Mouse (Mus musculus): ENCODE results near the gene Gm960.
A peak's percentile ranks its signal among the peaks of the same experiment; 100 is the strongest.

The Gm960 gene

DNA sequence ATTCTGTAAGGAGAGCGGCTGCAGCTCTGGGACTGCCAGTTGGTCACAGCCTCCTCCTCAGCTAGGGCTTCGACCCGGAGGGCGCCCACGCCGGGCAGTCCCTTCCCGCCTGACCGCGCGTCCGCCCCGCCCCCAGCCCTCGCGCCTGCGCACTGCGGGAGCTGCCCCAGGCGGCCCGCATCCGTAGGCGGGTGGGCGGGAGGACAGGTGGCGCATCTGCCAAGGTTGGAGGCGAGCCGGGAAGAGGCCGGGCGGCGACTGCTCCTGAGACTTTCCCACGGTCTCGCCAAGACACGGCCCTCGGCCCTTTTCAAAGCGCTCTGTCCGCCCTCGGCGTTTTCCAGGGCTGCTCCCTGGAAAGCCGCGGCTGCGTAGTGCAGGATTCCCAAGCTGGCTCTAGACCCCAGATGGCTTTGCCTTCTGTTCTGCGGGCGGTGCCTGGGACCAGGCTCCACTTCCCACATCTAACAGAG is at the start of gene Gm960:
Gene Gm960 (minus strand): TSS at position 464 of the 473 bp plus-strand sequence.
- peak; percentile 55 to 60 for DNase-seq

DNA sequence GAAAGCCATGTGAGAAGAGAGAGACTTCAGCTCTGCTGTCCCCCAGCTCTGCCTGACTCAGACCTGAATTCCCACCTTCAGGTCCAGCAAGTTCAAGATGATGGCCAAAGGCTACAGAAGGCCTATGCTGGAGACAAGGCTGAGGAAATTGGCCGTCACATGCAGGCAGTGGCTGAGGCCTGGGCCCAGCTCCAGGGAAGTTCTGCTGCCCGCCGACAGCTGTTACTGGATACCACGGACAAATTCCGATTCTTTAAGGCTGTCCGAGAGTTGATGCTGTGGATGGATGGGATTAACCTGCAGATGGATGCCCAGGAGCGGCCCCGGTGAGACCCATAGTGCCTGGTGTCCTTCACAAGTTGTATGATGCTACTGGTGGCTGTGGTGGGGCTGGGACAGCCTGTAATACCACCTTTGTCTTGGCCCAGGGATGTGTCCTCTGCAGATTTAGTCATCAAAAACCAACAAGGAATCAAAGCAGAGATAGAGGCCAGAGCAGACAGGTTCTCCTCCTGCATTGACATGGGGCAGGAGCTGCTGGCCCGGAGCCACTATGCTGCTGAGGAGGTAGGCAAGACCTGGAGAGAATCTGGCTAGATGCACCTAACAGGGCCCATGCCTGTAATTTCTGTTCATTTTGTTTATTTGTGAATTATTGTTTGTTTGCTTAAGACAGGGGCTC is 49.3 kb upstream of the Gm960 start:
- no peak for DNase-seq

DNA sequence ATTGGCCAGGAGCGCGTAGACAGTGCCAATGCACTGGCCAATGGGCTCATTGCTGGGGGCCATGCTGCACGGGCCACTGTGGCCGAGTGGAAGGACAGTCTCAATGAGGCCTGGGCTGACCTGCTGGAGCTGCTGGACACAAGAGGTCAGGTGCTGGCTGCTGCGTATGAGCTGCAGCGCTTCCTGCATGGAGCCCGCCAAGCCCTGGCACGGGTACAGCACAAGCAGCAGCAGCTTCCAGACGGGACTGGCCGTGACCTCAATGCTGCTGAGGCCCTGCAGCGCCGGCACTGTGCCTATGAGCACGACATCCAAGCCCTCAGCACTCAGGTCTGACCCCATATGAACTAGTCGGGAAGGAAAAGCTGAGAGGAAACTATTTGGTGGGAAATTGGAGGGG is 48.1 kb upstream of the Gm960 start:
- DNase-seq, result no peak

DNA sequence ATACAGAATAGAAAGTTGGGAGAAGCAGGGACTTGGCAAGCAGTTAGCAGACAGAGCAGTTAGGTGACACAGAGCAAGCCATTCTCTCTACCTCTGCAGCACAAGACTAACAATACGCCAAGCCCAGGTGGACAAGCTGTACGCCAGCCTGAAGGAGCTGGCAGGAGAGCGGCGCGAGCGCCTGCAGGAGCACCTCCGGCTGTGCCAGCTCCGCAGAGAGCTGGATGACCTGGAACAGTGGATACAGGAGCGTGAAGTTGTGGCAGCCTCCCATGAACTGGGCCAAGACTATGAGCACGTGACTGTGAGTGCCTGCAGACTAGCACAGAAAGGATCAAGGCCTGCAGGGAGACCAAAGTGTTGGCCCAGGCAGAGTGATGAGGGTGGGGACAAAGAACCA is 47.2 kb upstream of the Gm960 start:
- DNase-seq, result no peak

DNA sequence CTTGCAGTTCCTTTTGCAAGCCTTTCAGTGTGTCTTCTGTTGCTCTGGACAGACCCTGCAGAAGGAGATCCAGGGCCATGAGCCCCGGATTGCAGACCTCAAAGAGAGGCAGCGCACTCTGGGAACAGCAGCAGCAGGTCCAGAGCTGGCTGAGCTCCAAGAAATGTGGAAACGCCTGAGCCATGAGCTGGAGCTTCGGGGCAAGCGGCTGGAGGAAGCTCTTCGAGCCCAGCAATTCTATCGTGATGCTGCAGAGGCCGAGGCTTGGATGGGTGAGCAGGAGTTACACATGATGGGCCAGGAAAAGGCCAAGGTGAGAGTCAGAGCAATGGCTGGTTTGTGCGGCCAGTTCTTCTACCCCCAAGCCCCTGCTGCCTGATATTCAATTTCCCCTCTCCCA is 46.6 kb upstream of the Gm960 start:
- no peak for DNase-seq

DNA sequence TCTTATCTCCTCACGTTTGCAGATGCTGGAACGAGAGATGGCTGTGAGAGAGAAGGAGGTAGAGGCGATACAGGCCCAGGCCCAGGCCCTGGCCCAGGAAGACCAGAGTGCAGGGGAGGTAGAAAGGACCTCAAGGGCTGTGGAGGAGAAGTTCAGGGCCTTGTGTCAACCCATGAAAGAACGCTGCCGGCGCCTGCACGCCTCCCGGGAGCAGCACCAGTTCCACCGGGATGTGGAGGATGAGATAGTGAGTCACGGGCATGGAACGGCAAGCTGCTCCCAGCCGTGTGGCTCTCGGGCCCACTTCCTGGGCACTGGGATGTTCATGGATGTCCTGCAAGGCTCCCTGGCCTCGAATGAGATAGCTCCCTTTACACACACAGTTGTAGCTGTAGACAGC is 45.6 kb upstream of the Gm960 start:
- no peak for DNase-seq

DNA sequence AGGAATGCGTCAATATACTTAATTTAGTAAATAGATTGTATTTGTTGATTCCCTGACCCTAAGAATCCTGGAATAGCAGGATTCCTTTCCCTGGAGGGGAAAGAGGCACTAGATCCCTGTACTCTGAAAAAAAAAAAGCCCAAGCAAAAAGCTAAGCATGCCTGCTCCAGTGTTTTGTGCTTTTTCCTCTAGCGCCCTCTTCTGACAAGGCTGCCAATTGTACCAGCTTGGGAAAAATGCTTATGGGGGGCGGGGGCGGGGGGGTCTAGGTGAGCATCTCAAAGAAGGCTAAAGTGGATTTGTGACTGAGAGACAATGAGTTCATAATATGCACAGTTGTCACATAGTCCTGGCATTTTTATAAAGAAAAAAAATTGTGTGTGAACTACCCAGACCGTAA is 45.1 kb upstream of the Gm960 start:
- no peak for DNase-seq

DNA sequence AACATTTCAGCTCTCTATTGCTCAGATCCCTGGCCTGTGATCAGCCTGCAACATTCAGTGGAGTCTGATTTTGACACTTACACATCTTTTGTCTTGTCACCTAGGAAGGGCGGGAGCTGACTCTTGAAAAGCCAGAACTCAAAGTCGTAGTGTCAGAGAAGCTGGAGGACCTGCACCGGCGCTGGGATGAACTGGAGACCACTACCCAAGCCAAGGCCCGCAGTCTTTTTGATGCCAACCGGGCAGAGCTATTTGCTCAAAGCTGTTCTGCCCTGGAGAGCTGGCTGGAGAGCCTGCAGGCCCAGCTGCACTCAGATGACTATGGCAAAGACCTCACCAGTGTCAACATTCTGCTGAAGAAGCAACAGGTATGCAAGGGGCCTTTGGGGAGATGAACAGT is 43.8 kb upstream of the Gm960 start:
- no peak for DNase-seq

DNA sequence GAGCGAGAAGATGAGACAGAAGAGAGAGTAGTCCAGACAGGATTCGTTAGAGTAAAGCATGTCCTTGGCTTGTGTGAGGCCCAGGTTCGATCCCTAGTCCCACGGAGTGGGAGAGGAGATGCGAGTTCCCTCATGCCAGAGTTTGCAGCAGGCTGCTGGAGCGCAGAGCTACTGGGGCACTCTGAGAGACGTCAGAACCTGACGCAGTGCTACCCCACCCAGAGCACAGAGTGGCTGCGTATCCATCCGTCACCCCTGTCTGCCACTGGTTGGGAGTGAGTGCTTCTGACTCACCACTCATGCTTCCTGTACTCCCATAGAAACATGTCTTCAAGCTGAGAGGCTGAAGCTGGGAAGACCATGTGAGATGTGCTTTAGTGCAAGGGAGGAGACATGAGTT is 43.0 kb upstream of the Gm960 start:
- DNase-seq, result no peak

DNA sequence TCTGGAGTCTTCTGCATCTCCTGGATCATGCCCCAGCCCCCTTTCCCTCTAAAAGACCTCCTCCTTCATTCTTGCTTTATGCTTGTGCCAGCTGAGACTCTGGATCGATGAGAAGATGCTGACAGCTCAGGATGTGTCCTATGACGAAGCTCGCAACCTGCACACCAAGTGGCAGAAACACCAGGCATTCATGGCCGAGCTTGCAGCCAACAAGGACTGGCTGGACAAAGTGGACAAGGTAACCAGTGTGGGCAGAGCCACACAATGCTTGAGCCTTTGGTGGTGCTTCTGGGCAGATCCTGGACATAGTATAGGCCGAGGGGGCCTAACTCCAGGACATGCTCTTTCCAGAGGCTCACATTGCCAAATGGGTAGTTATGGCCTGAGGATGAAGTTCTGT is 41.3 kb upstream of the Gm960 start:
- DNase-seq, result no peak

DNA sequence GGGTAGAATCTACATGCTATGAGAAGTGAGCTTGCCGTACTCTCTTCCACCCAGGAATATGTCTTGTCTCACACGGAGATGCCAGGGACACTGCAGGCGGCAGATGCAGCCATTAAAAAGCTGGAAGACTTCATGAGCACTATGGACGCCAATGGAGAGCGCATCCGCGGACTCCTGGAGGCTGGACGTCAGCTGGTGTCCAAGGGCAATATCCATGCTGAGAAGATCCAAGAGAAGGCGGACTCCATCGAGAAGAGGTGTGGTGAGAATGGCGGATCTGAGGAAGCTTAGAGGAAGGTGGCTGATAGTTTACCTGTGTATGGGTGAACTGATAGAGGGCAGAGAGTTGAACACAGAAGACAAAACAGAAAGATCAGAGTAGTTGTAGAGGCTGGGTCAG is 40.6 kb upstream of the Gm960 start:
- no peak for DNase-seq

DNA sequence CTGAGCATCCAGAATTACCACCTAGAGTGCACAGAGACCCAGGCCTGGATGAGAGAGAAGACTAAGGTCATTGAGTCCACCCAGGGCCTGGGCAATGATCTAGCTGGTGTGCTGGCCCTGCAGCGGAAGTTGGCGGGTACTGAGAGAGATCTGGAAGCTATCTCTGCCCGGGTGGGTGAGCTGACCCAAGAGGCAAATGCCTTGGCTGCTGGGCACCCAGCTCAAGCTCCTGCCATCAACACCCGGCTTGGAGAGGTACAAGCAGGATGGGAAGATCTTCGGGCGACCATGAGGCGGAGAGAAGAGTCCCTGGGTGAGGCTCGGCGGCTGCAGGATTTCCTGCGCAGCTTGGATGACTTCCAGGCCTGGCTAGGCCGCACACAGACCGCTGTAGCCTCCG is 39.4 kb upstream of the Gm960 start:
- no peak for DNase-seq

DNA sequence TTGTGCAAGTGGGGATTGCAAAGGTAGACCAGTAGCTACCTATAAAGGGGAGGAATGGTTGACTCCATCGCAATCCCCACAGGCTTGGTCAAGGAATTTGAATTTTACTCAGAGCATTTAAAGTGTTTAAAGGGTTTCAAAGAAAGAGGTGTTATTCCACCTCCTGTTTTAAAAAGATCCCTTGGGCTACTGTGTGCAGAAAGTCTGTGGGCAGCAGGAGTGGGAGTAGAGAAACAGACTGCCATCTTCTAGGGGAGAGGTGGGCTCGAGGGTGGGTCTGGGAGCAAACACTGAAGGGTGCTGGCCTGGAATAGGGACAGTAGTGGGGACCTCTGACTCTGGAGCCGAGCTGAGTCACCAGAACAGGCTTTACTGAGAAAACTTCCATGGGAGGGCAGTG is 34.6 kb upstream of the Gm960 start:
- DNase-seq, result no peak

DNA sequence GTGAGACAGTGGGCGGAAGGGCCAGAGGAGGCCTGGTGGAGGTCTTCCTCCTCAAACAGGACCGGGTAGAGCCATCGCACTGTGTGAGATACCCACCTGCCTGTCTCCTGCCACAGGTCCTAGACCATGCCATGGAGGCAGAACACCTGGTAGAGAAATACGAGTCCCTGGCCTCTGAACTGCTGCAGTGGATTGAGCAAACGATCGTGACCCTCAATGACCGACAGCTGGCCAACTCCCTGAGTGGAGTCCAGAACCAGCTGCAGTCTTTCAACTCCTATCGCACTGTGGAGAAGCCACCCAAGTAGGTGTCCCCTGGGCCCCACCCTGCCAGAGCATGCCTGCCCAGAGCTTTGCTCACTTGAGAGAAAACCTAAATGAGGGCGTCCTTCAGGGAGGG is 30.7 kb upstream of the Gm960 start:
- DNase-seq, result no peak

DNA sequence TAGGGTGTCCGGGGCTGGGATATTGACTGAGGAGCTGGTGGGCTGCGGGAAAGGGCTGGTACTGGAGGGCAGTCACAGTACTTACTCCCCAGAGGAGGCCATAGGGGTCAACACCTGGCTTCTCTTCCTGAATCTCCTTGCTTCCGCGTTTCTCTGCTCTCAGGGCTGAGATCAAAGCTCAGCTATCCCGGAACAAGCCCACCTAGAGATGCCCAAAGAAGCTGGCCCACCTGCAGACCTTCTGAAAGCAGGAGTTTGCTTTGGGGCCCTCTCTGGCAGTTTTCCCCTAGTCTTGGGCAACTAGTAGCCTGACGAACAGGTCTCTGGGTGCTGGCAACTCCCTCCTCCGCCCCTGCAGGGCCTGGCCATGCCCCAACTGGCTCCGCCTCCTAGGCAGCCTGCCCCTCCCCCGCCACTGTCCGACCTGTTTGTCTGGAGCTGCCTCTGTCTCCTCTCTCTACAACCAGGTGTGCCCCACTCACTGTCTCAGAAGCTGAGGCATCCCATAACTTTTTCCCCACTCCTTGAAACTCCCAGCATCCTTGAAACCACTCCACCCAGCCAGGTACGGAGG is 22.3 kb upstream of the Gm960 start:
- DNase-seq, result peak; percentile 88 to 92

DNA sequence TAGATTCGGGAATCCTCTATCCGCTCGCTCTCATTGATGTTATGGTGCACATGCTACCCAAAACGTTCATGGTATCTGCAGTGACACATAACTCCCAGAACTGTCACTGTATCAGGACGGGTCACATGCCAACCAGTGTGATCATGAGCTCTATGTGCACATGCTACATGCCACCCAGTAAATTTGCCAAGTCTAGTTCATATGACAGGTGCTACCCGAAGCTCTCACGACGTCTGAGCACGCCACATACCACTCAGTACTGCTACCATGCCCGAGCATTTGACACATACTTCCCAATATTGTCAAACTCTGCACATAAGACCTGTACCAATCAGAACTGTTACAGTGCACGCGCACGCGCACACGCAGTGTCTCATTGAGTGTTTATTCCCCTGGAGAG is 21.6 kb upstream of the Gm960 start:
- peak in 1 of 2 experiments; percentile 33 for DNase-seq

DNA sequence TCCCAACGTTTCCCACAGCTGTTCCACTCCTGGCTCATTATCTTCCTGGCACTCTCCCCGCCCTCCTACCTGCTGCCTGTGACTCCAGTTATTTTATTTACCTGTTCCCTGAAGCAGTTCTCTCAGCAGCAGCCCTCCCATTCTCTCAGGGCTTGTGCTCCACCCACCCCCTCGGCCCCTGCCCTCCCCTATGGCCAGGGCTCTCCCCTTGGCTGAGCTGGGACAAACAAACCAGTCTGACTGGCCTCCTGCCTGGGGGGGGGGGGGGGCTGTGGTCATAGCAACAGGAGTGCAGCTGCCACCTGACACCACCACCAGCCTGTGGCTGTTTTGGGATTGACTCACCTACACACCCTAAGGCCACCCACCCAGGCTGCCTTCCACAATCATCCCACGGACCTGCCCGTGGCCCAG is 20.9 kb upstream of the Gm960 start:
- peak; percentile 81 to 90 for DNase-seq

DNA sequence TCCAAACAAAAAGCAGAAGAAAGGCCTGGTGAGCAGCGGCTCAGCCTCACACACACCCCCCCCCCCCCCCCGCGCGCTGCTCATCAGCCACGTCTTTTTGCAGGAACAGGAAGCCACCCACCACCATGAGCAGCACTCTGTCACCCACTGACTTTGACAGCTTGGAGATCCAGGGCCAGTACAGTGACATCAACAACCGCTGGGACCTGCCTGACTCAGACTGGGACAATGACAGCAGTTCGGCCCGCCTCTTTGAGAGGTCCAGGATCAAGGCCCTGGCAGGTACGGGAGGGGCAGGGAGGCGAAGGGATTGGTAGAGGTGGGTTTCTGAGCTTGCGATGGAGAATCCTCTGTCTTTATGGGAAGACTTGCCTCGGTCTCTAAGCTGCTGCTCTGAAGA is 20.2 kb upstream of the Gm960 start:
- peak in 1 of 2 experiments; percentile 29 for DNase-seq

DNA sequence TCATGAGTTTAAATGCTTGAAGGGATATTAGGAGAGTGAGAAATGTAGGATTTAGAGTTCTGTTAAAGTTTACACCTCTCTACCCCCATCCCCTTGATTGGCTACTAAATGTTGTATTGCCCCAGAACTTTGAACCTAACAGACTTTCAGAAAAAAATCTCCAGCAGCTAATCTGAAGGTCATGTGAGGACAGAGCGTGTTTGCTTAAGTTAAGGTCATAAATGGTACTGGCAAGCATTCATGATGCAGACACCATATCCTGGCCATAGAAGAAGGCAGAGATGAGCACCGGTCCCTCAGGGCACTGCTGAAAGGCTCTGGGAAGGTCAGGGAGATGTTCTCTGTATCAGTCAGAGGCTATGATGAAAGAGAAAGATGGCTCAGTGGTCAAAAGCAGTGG is 18.8 kb upstream of the Gm960 start:
- DNase-seq, result no peak

DNA sequence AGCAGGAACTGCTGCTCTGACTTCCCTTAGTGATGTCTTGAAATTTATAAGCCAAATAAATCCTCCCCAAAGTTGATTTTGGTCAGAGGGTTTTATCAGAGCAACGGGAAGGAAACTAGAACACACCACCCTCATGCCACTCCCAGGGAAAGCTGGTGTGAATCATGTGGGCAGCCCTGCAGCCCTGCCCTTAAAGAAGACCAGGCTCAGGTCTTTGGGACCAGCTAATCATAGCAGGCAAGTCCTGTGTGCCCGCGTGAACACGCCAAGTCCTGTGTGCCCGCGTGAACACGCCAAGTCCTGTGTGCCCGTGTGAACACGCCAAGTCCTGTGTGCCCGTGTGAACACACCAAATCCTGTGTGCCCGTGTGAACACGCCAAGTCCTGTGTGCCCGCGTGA is 18.3 kb upstream of the Gm960 start:
- no peak for DNase-seq

DNA sequence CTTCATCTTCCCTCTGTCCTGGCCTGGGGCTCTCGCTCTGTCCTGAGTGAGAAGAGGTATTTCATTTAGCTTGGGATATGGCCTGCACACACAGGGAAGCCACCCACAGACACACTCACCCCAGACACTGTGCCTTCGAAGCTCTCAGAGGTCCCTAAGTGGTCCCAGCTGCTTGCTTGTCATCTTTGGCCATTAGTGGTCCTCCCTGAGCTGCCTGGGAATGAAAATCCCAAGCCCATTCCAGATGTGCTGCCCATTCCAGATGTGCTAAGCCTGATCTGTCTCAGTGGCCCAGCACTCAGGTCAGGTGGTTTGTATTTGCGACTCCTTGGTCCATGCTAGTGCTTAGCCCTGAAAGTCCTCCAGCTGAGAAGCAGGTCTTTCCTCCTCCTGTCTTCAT is 15.4 kb upstream of the Gm960 start:
- no peak for DNase-seq

DNA sequence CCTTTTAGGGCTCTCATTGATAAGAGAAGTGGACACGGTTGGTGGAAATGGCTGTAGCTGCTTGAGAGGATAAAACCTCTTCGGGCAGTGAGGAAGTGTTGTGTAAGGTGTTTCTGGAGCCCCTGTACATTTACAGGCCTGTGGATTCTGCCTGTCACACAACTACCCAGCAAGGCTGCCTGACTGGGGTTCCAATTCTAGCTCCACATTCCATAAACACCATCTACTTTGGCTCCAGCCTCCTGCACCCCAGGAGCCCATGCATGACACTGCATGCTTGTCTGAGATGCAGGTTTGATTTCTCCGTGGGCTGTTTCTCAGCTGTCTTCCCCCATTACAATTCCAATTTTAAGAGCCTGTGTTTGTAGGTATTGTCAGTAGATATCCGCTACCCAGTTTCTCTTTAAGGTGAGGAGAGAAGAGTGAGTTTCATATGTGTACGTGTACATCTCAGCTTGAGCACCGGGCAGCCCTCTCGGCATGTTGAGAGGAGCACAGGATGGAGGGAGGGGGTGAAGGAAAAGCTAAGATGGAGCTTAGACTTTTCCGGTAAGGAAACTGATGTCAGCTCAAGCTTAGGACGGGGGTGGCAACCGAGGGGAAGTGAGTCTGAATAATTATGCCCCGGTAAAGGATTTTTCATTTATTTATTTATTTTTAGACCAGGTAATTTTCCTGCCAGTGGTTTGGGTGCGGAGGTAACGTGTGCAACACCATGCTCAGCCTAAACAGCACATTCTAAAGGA is 14.5 kb upstream of the Gm960 start:
- no peak for DNase-seq

DNA sequence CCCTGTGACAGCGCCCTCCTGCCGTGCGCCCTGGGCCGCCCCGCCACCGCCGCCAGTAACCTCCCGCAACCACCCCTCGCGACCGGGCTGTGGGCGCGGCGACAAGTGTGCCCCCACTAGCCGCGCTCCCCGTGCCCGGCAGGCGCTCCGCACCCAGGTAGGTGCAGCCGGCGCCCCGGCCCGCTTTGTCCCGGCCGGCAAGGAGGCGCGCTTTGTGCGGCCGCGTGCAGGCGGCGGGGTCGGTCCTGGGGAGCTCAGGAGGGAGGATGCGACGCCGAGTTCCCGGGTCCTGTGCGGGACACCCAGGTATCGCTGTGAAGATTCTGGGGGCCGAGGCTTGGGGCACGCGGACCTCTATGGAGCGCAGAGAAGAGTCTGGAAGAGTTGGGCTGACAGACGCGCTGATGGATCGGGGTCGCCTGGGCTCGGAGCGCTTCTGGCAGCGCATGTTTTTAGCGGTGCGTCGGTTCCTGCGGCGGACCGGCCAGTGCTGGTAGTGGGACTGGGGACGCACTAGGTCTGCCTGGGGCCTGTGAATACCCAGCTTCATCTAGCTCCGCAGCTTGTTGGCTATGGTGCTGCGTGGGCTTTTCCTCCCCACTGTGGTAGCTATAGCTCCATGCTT is 13.8 kb upstream of the Gm960 start:
- DNase-seq, result no peak

Data from lung, adult 18-20 months (tissue).